Mouse (Mus musculus) brown adipose tissue, adult 24 weeks (tissue): ENCODE measurements at regions not wholly inside any gene's neighbourhood (a gene's known extent, or its start where the extent isn't known, plus 50 kb on each side); places are given as distances from the start of the nearest gene placed in this dataset.
"Not testable (repeated sequence)": the region's sequence is repeated elsewhere in the genome, so short reads cannot be mapped to it uniquely, and the experiment has no call there.

Source experiments
- H3K27ac ChIP-seq: fragments of 200-500 bp; replicated peaks from 2 replicates; pipeline ENCODE4 v1.5.1; 2012; ENCODE audit warnings: low read depth, mild to moderate bottlenecking, low read length
- H3K4me1 ChIP-seq: fragments of 200-500 bp; 2 replicates; pipeline ENCODE4 v1.6.1; 2012; ENCODE audit warnings: low read length, mixed read lengths; ENCODE audit not compliant: control insufficient read depth, insufficient read depth, insufficient read length
- H3K4me3 ChIP-seq: fragments of 200-500 bp; 2 replicates; pipeline ENCODE4 v1.5.1; 2012; ENCODE audit warnings: low read depth, mild to moderate bottlenecking, low read length, moderate library complexity; ENCODE audit not compliant: insufficient read depth

DNA sequence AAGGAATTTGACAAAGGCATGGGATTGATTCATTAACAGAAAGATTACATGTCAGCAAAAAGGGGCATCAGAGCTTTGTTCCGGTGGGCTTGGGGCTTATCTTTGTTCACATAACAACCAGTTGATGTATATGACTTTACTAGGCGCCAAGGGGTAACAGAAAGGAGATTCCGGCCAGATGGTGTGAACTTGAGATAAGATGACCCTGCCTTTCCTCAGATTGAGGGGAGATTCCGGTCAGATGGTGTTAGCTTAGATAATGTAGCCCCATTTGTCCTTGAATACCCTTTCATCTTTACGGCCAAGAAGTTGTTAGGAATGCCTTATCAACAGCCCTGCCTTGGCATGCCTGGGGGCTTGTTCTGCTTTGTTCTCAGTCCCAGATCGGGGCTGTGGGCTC, 183.4 kb upstream of the Myo3a start:
- not testable (repeated sequence) for H3K4me3 ChIP-seq, H3K27ac ChIP-seq, H3K4me1 ChIP-seq

DNA sequence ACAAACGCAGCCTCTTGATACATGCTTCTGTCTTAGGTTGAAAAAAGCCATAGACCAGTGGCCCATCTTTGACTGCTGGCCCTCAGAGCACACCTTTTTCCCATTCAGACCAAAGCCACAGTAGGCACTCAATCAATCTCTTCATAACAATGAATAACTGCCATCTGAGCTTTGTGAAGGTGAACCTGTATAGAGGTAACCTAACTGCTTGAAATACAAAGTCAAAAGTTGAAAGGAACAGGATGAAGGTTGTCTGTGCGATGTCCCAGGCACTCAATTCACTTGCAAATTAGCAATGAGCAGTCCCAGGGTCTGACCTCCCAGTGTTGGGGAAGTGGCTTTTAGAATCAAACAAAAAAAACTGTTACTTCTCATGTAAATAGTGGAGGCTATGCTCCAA, 182.4 kb upstream of the Myo3a start:
- Histone ChIP-seq H3K4me1 (no peaks in the 10 kb centered on the region), H3K27ac (no peak overlapping the region), H3K4me3 (no peak overlapping the region)

DNA sequence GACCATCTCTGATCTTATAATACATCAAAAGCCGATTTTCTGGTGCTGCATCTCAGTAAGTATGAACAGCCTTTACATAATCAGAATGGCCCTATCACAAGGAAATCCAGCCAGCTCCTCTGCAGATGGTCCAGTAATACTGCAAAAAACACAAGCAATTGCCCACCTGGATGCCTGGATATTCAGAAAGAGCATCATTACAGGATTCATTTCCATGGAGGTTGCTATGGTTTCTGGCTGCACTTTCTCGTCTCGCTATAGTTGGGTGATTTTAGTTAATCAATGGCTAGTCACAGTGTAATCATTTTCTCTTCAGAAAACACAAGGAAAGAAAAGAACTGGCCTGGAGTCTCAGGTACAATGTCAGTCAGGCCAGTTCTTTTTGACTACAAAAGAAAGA, 179.8 kb upstream of the Myo3a start:
- Histone ChIP-seq H3K27ac (no peak overlapping the region), H3K4me1 (no peaks in the 10 kb centered on the region), H3K4me3 (no peak overlapping the region)

DNA sequence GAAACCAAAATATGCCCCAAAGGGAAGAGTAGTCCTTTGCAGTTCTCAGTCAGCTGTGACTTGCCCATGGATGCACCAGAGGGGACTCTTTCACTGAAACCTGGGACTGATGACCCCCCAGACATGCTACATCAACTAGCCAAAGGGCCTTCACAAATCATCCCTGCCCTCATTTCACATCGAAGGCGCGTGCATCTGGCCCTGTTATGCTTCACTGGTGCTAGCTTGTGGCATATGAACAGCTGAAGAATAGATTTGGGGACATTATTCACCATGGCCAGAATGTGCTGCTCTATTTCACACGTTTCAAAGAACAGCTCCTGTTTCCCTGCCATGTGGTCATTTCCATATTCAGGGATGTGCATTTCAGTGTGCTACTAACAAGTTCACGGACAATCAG, 160.8 kb upstream of the Myo3a start:
- H3K27ac ChIP-seq = no peak overlapping the region
- no peaks in the 10 kb centered on the region for H3K4me1 ChIP-seq
- H3K4me3 ChIP-seq = no peak overlapping the region

DNA sequence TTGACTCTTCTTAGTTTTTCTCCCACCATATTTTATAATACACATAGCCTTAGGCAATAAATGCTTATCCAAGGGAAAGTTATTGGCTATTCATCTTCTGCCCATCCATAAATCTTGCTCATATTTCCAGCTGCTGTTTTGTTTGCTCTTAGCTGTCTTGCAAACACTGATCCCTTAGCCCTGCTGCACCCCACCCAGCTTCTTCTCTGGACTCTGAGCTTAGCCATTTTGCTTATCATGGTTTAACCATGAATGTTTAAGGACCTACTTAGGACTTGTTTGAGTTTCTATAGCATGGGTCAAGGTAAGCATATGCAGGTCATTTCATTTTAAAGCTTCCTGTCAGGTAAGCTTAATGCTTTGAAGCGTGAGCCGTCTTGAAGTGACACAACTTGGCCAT, 130.5 kb upstream of the Myo3a start:
- Histone ChIP-seq H3K27ac (no peak overlapping the region), H3K4me3 (no peak overlapping the region), H3K4me1 (no peaks in the 10 kb centered on the region)

DNA sequence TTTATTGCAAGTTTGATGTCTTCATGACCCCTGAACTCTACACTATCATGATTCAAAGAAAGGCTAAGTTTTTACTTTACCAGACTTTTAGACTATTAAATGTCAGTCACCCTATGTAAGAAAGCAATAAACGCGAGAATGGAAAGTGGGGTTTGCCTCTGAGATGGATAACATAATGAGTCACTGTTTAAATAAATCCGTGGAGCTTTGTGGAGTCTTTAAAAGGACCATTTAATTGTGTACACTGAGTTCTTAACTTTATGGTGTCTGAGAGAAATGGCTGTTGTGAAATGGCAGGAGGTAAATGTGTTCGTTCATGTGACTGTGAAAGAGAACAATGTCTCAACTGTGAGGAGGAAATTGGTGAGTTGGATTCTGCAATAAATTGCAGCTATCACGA, 122.2 kb upstream of the Myo3a start:
- H3K4me3 ChIP-seq = no peak overlapping the region
- H3K4me1 ChIP-seq = no peaks in the 10 kb centered on the region

DNA sequence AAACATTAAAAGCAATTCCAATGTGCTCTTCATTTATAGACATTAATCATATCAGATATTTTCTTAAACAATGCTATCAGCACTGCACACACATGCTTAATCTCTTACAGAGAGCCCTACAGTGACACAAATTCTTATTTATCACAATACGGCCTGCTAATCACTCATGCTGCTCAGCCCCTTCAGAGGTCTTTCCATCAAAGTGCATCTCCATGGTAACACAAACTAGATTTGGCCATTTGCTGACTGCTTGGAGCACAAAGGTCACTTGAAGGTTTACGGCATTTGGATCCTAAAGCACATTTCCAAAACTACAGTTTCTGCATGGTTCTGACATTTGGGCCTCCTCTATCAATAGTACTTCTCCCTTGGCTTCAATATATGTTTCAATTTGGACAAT, 77.6 kb upstream of the Myo3a start:
- Histone ChIP-seq H3K27ac (no peak overlapping the region), H3K4me1 (no peaks in the 10 kb centered on the region), H3K4me3 (no peak overlapping the region)

More for the DNA sequence above, 122.2 kb upstream of the Myo3a start:
- no peak overlapping the region for H3K27ac ChIP-seq

DNA sequence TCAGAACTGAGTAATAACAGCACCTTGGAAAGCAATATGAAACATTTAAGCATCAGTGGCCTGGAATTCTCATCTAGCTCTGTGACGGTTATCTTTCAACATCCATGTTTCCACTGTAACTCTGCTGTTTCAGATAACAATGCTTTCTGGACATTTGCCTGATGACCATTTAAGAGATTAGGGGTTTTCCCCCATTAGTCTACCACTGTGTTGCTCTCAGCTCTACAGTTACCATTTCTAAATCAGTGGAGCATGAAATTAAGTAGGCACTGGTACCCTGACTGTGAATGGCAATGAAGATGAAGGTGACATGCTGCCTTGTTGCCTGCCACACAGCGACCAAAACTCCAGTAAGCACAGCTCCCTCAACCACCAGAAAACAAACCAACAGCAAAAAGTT, 70.7 kb upstream of the Myo3a start:
- H3K27ac ChIP-seq = no peak overlapping the region
- H3K4me1 ChIP-seq = no peaks in the 10 kb centered on the region
- H3K4me3 ChIP-seq = no peak overlapping the region

DNA sequence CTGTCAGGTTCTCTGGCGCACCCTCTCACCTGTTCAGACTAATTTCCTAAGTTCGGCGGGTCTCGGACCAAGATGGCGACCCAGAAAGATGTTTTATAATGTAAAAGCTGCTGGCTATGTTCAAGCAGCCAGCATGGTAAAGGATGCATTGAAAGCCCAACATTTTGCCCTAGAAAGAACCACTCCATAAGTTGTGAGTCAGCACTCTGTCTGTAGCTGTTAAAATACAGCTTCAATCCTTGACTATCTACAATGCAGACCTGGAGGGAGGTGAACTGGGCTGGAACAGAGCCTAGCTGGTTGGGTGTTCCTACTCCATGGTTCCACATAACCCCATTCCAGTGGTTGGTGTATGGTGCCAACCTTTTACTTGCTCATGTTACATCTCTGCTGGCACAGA, 61.9 kb upstream of the Myo3a start:
- no peak overlapping the region for H3K27ac ChIP-seq
- no peaks in the 10 kb centered on the region for H3K4me1 ChIP-seq
- H3K4me3 ChIP-seq = no peak overlapping the region

DNA sequence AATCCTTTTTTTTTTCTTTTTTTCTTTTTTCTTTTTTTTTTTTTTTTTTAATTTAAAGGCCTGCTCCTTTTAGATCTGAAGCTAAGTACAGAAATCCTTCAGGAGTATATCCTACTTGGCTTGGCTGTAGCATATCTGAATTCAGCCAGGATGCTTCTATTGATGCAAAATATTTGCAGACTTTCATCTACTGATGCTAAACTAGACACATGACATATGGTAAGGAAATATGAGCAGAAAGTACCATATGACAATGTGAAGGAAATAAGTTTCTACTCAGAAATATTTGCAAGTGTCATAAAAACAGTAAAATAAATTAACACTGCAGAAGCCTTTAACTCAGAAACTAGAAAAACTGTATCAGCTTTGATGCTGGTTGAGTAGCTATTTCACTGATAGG, 61.4 kb upstream of the Myo3a start:
- no peaks in the 10 kb centered on the region for H3K4me1 ChIP-seq
- H3K4me3 ChIP-seq = no peak overlapping the region
- no peak overlapping the region for H3K27ac ChIP-seq
